Mouse (Mus musculus) cerebellum, postnatal 10 days (tissue): ENCODE measurements around the gene Haus4.

Experiments used
- DNase-seq, 2 experiments: peaks; one replicate each; pipeline ENCODE4 v3.0.0; 2021; ENCODE audit warnings: mixed read lengths in 2 of 2

The Haus4 gene

DNA sequence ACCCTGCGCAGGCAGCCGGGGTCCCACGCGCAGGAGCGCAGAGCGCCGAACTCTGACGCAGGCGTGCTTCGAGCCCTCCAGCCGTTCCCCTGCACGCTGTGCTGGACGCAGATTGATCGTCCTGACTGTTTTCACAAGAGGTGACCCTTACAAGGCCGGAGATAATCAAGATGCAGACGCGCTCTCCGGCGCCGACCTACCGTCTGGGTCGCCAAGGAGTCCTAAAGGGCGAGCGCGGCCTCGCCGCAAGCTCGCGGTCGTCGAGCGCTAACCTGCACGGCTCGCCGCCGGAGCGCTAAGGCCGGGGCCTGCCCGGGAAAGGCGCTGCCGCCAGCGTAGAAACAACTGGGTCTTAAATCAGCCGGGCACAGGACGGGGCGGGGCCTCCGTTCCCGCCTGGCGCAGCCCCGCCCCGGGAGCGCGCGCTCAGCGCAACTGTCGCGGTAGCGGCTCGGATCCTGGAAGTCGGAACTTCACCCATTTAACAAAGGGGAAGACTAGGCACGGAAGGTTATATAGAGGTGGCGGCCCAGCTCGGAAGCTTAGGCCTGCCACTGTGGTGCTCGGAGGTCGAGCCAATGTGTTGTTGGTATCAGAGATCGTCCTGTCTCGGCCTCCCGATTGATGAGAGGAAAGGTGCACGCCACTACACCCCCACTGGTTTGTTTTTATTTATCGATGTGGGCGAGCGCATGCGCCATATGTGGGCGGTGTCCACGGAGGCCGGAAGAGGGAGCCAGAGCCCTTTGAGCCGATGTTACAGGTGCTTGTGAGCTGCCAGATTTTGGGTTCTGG lies at the start of gene Haus4:
Haus4 (minus strand) TSS at position 642 of the 795 bp plus-strand sequence.
- DNase-seq = peak; percentile 80 to 81

- DNase-seq = peak; percentile 44 to 59
Observed at GRCm38 (mm10) chr14:54603686-54604085, 49.3 kb upstream of the Haus4 start.

GRCm38 (mm10) chr14:54603038-54603654 lies 48.7 kb upstream of the Haus4 start:
- DNase-seq = peak; percentile 97 to 98

DNA sequence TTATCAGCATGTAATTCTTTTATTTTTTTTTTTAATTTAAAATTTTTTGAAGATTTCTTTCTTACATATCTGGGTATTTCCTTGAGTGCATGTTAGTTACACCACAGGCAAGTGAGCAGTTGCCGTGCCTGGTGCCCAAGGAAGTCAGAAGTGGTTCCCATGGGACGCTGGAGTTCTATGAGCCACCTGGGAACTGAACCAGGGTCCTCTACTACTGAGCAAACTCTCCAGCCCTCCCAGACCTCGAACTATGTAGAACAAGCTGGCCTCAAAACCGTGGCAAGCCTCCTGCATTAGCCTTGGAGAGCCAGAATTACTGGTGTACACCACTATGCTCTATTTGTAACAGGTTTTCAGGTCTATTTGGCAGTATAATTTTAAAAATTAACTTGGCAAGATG lies 48.2 kb upstream of the Haus4 start:
- peak; percentile 45 to 62 for DNase-seq

- no peak for DNase-seq
Observed at GRCm38 (mm10) chr14:54601601-54602000, 47.2 kb upstream of the Haus4 start.

- DNase-seq = no peak
Observed at GRCm38 (mm10) chr14:54597084-54597483, 42.7 kb upstream of the Haus4 start.

- peak in 1 of 2 experiments; percentile 26 for DNase-seq
Observed at GRCm38 (mm10) chr14:54594631-54595414, 40.4 kb upstream of the Haus4 start.

GRCm38 (mm10) chr14:54594055-54594454 lies 39.6 kb upstream of the Haus4 start:
- DNase-seq = peak in 1 of 2 experiments; percentile 43

DNA sequence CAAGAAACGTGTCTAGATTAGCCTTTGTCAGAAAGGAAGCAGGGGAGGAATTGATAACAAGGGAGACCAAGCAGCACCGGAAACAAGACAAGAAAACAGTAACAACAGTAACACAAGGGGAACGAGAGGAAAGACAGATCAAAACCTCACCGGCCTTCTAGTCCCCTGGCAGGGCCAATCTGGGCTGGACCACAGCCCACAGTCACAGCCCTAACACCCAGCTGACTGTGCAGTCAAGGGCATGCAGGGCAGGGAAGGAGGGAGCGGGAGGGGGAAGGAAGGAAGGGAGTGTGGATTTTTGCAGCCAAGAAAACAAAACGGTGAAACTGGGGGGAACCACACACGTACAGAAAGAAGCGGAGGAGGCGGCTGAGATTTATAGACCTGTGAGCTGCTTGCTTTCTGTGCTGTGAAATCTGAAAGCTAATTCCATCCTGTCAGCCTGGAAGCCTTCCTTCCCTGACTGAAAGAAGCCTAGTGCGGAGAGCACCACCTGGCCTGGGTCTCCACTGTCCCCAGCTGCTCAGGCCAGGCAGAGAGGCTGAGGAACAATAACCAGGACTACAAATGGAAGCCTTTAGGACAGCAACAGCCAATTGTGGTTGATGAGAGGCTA lies 38.0 kb upstream of the Haus4 start:
- peak; percentile 66 to 68 for DNase-seq

GRCm38 (mm10) chr14:54591056-54591455 lies 36.6 kb upstream of the Haus4 start:
- DNase-seq = peak in 1 of 2 experiments; percentile 21

GRCm38 (mm10) chr14:54583681-54584338 lies 29.4 kb upstream of the Haus4 start:
- DNase-seq = peak; percentile 83 to 88

DNA sequence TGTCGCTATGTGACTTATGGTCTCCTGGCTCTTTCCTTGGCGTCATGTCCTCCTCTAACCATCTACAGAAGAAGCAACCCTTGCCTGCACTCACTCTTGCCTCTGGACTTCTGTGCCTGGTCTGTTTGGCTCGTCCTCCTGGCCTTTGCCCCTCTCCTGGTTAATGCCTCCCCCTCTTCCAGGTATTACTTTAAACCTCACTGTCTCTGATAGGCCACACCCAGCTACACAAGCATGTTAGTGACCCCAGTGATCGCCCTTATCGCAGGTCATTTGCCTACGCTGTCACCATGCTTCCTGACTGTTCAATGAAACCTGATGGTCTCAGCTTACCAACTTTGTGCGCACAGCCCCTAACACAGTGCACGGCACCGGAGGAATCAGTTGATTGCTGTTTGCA lies 28.1 kb upstream of the Haus4 start:
- no peak for DNase-seq

DNA sequence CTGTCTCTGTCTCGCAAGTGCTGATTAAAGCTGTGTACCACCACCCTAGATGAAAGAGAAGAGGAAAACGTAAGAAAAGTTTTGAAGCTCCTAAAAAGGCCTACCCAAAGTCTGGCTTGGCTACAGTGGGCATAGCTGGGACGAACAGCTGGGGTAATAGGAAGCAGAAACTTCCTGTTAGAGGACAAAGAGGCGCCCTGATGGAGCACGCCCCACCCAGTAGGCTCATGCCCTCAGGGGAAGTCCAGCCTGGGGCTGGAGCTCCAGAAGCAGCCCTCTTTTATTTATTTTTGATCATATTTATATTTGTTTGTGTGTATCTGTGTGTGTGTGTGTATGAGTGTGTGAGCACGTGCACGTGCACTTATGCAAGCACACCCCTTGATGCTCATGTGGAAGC lies 25.2 kb upstream of the Haus4 start:
- DNase-seq = no peak

DNA sequence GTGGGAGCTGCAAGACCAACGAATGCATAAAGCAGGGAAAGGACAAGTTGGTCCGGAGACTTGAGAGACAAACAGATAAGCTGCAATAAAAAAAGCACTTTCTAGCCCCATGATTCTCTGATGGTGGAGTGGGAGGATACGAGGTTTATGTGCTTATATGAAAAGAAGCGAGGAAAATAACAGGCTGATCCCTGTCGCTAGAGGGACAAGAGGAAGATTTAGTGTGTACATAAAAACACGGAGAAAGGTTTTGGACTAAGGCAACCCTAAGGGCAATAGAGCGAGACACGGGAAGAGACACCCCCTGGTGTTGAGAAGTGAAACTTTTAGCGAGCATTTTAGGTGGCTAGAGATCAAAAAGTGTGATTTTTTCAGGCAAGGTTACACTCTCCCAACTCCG lies 23.6 kb upstream of the Haus4 start:
- DNase-seq = peak; percentile 27 to 29

DNA sequence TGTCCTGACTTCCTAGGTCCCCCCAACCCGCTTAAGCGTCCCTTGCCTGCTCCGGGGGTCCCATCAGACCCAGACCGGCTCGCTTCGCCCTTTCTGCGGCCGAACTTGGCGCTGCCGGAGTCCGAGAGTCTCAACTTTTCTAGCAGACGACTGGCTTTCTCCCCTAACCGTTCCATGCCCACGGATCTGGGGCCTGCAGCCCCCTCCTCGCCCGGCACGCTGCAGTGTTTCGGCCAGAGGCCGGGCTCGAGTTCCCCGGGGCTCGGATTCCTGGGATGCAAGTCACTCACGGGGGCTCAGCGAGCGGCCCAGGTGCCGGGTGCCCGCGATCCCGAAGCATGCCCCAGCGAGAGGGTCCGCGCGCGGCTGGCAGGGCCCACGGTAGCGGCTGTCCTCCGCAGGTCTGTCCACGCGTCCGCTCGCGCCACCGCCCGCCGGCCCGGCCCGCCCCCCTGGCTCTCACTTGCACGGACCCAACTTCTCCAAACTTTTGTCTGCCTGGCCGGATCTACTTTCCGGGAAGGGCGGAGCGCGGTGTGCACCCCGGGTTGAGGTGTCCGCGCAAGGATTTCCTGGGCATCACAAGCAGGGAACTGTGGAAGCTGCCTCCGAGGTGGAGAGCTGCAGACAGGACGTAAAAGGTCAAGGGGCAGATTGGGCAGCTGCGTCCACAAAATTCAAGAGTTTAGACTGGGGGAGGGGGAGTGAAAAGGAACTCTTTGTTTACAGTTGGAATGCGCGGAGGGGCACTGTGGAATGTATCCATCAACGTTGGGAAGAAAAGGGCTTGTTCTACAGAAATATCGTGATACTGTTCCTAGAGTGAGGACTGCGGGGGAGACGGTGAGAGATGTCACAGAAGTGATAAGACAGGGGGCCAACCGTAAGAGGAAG lies 22.9 kb upstream of the Haus4 start, which contains the start of gene Ajuba:
Ajuba (minus strand) TSS at position 470 of the 894 bp plus-strand sequence.
- DNase-seq = peak; percentile 74 to 83

- DNase-seq = peak; percentile 30 to 38
Observed at GRCm38 (mm10) chr14:54576241-54577088, 22.0 kb upstream of the Haus4 start.

GRCm38 (mm10) chr14:54575631-54576030 lies 21.2 kb upstream of the Haus4 start:
- DNase-seq = peak; percentile 46 to 59

- DNase-seq = no peak
Observed at GRCm38 (mm10) chr14:54575031-54575430, 20.6 kb upstream of the Haus4 start.

DNA sequence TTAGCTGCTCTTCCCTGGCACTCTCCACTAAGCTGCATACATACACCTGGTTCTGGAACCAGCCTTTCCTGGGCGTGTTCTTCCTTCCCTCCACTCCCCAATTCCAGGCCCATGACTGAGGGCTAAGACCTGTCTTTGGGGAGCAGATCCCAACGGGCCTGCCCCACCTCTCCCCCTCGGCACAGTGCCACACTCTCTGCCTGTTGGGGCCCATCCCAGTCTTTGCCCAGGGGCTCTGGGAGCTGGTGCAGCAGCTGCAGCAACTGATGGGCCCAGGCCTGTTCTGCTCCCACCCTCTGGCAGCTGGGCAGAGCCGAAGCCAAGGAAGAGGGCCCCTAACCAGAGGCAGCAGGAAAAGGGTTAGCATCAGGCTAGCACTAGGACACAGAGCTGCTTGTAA lies 19.8 kb upstream of the Haus4 start:
- DNase-seq = peak; percentile 35 to 43
